Mouse (Mus musculus): ENCODE results near the gene Rab3ip.

Gene Rab3ip

DNA sequence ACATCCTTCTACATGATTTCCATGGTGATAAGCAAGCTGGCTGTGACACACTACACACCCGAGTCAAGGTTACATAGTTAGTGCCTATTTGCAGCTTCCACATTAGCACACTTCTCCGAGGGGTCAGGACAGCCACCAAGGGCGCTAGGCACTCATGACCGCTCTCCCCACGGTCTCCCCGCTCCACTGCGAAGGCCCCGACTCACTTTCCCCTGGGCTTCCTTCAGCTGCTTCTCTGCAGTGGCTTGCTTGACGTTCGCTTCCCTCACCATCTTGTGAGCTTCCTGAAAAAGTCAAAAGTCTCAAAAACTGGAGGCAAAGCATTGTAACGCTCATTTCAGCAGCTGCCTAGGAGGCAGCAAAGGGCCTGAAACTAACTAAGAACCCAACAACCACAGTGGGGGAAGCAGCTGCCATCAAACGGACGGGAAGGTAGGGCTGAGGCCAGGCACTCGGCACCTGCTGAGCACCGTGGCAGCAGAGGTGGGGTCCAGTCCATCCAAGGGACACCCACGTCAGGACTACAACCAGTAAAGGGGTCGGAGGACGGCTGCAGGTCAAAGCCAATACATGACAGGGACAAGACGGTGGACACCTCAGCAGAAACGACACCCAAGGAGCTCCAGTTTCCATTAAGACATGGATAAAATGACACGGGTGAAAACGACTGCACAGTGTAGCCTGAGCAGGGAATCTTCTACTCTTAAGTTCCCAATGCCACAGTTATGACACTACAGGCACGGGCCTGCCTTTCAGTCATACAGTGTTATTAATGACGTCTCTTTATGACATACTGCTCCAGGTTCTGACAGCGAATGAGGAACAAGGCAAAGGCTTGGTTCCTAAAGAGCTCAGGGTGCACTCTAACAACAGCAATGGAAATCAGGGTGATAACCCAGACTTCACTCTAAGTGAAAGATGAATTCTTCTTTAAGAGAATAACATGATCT is 30.9 kb downstream of the Rab3ip start:
- peak; percentile 47 for DNase-seq (ENCODE audit: low read depth)

DNA sequence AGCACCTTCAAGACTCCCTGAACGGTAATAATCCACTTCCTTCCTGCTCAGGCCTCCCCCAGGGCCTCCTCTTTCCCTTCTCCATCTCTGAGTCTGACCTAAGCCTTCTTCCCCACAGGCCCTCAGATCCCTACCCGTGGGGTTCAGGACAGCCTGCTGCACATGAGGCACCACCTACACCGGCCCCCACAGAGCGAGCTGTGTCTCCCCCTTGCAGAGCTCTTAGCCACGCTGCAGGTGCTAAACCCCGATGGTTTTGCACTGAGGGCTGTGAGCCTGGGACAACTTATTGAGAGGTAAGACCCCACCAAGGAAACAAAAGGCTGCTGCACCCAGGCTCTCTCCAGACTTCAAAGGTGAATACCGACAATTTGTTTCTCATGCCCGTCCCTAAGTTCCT is 34.0 kb downstream of the Rab3ip start:
- DNase-seq (ENCODE audit: low read depth) = peak; percentile 57

- peak; percentile 59 for DNase-seq (ENCODE audit: low read depth)
These were observed 35.3 kb downstream of the Rab3ip start for GRCm38 (mm10) chr10:116915286-116915685.

DNA sequence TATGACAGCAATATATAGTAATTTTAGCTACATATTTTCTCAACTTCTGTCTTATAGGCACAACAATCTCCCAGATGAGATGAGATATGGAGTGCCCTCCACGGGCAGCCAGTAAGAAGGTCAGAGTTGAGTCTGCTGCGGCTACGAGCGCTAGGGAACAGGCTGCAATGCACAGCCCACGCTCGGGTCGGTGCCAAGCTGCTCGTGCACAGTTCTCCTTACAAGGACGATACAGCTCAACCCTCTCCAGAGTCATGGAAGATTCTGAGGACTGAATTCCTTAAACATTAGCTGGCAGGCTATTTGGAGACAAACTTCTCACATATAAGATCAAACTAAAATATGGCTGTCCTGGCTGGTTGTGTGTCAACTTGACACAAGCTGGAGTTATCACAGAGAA is 36.0 kb downstream of the Rab3ip start:
- peak; percentile 57 for DNase-seq (ENCODE audit: low read depth)

DNA sequence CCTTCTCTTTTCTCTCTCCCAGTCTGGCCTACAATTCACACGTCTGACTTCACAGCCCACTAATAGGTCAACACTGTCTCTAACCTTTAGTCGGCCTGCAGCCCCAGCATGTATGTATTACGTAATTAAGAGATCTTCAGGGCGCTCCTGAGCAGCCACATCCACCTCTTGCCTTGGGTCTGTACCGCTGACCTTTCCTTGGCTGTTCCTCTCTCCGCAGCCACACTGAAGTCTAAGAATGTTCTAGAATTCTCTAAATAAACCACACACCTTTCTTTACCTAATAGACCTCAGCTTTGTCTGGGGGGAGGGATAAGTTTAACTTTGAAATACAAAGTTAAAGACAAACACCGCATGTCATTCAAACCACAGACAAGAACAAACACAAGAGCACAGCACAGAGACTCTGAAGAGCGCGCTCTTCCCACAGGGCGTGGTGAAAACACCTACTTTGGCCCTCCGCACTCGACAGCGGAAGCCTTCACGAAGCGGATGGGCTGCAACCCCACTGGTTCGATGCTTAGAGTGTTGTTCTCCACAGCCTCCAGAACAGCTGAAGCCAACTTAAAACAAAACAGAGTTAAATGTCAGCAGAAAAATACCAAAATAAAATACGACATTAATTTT is 36.8 kb downstream of the Rab3ip start:
- DNase-seq (ENCODE audit: low read depth) = peak; percentile 90

- DNase-seq (ENCODE audit: low read depth) = peak; percentile 35
These were observed 37.7 kb downstream of the Rab3ip start for GRCm38 (mm10) chr10:116912850-116913249.

DNA sequence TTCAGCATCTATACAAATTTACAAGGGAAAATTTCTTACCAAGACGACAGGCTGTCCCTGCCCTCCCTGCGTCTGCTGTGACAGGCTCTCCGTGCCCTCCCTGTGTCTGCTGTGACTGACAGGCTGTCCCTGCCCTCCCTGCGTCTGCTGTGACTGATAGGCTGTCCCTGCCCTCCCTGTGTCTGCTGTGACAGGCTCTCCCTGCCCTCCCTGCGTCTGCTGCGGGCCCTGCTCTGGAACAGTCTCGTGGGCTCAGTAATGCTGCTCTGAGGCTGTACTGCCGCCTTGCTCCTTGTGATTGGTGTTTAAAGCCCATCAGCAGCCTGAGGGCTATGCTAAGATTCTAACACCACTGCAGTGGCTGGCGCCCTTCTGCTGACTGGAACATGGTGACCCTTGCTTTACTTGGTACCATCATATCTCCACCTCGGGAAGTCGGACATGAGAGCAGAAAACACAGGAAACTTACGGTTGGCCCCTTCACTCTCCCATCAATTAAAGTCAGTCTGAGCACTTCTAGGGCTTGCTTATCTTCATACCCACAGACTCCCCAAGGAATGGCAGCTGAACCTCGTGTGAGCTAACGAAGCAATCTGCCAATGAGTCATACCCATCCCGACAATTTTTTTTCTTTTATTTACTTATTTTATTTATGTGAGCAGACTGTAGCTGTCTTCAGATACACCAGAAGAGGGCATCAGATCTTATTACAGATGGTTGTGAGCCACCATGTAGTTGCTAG is 41.5 kb downstream of the Rab3ip start:
- DNase-seq (ENCODE audit: low read depth) = no peak

- DNase-seq (ENCODE audit: low read depth) = no peak
These were observed 43.8 kb downstream of the Rab3ip start for GRCm38 (mm10) chr10:116906794-116907193.

DNA sequence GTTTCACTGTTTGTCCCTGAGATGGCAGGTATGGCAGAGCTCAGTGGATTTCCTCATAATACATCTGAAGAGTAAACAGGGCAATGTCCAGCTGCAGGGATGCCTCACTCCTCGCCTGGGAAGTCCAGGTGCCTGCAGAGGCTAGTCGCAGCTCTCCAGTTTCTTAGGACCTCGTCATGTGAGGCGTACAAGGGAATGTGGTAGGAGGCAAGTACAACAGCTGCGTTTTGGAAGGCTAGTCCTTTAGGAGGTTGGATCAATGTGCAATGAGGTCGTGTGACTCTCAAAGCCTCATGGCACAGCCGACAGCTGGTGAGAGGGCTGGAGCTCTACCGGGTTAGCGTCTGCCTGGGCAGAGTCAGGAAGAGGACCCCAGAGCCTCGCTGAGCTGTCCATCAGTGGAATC is 46.1 kb downstream of the Rab3ip start:
- DNase-seq (ENCODE audit: low read depth) = no peak

DNA sequence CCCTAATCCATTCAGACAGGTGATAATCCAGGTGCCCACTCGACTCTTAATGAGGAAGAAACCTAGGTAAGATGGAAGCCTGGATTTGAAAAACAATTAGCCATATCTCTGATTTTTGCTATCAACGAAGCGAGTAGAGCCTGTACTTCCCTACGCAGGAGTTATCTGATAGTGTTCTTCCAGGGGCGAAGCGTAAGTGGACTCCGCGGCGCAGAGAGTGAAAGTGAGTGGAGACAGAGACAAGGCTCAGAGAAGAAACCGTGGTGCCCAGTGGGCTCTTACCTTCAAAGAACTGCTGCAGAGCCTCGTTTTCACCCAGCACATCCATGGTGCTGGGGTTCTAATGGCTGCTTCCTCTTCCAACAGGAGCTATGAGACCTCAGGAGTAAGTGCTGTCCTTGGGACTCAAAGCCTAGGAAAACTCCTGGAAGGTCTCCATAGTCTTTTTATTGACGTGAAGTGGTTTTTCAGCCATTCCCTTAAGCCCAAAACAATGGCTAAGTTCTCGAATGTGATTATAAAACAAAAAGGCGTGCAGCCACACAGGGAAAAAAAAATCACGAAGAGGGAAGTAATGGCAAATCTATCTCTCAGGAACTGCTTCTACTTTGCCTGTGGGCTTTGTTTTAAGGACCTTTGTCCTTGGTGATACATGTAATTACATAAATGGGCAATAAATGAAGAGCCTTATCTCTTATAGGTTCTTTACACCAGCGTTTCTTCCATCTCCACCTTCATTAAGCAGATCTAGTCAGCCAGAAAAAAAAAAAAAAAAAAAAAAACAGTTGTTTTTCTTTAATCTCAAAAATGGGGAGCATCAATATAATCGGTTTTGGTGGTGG is 54.0 kb downstream of the Rab3ip start, which contains the start of gene Myrfl:
Gene Myrfl (minus strand): TSS at position 584 of the 842 bp plus-strand sequence.
- DNase-seq (ENCODE audit: low read depth) = no peak

DNA sequence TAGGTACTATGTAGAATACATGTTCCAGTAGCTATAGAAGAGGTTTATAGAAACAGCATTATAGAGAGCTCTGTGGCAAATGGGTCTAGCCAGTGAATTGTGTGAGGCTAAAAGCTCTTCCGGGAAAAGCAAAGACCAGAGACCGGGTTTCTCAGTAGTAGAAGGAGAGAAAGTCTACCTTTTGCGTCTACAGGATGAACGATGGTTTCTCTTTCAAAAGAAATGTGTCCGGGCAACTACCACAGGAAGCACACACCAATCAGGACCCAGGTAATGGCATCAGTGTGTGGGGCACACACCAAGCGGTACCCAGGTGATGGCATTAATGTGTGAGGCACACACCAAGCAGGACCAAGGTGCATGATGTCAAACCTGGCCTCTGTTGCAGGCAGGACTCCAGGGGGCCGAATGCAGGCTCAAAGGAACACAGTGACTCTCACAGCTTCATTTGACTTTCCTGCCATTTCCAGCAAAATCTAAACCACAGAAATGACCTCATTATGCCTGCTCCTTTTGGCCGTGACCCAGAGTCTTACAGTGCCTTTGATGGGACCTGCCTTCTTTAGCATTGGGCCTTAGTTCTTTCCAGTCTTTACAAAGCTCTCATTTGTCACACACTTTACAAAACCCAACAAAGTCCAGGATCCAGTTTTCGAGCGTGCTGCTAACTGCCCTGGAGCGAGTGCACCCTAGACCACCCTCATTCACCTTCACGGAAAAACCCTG is 55.3 kb downstream of the Rab3ip start:
- peak; percentile 45 for DNase-seq (ENCODE audit: low read depth)

DNA sequence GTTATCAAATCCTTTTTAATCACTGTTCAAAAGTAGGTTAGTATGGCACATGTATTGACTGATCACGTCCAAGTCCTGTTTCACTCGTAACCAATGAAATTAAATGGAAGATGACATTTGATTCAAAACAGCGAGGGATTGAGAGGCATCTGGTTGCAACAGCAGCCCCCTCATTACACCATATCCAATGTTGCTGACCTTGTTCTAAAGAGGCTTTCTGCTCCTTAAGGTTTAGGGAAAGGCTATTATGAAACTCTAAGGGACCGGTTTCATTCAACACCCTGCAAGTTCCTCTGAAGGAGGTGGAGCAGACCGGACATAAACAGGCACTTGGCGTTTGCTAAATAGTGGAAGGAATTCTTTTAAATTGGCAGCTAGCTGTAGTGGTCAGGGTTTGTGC is 56.0 kb downstream of the Rab3ip start:
- no peak for DNase-seq (ENCODE audit: low read depth)

DNA sequence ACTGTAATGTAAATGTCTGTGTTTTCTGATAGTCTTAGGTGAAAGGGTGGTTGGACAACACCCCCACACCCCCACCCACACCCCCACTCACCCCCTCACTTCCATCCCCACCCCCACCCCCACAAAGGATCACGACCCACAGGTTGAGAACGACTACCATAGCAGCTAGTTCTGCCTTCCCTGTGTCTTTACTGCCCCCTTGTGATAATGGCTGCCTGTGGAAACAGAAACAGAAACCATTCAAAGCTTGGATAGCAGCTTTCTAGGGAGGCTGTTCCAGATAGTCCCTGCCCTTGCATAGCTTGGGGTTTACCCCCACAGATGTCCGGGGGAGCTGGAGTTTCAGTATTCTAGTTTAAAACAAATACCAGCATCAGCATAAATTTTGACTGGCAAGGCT is 56.8 kb downstream of the Rab3ip start:
- peak; percentile 78 for DNase-seq (ENCODE audit: low read depth)

DNA sequence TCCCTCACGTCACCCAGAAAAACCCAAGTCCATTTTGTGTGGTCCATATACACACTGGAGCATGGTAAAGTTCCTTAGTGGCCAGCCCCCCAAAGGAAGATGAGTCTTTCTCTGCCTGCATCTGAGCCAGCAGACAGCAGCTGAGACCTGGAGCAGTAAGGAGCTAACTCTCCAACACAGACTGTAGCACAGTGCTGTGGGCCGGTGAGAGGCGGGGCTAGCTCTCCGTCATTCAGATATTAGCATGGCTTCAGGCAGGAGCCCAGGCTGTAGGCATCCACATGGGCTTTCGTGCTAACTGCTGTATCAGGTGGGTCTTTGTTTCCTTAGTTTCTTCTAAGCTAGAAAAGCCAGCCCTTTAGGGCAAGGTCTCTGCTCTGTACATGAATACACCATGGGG is 60.0 kb downstream of the Rab3ip start:
- DNase-seq (ENCODE audit: low read depth) = no peak

- no peak for DNase-seq (ENCODE audit: low read depth)
These were observed 66.0 kb downstream of the Rab3ip start for GRCm38 (mm10) chr10:116884552-116884951.

GRCm38 (mm10) chr10:116883531-116883930 is 67.0 kb downstream of the Rab3ip start:
- DNase-seq (ENCODE audit: low read depth) = peak; percentile 24

- no peak for DNase-seq (ENCODE audit: low read depth)
These were observed 73.1 kb downstream of the Rab3ip start for GRCm38 (mm10) chr10:116877436-116877835.

GRCm38 (mm10) chr10:116874490-116874889 is 76.1 kb downstream of the Rab3ip start:
- no peak for DNase-seq (ENCODE audit: low read depth)

GRCm38 (mm10) chr10:116872016-116872410 is 78.6 kb downstream of the Rab3ip start:
- no peak for DNase-seq (ENCODE audit: low read depth)

GRCm38 (mm10) chr10:116871329-116872015 is 79.1 kb downstream of the Rab3ip start:
- DNase-seq (ENCODE audit: low read depth) = no peak

Measured in induced T-regulatory cell, adult 2 months (primary cell).